Mouse (Mus musculus): ENCODE measurements around the gene Lrrc75b. TPM values are rescaled to one million over a fixed set of nuclear protein-coding genes. Genes with fewer than 3 reads are reported as not detected.
A peak's percentile ranks its signal among the peaks of the same experiment; 100 is the strongest.

The Lrrc75b gene
- polyA plus RNA-seq, 1 experiment from 2014 or later, result 1.9 TPM

- Histone ChIP-seq H3K9me3 (ENCODE audit: control insufficient read depth, low read length) (no peaks in the 10 kb centered on the region), H3K36me3 (ENCODE audit: control insufficient read depth, insufficient read depth, low read length) (no peaks in the 10 kb centered on the region), H3K9ac (ENCODE audit: low read depth, low read length) (peak overlapping the region; percentile 64), H3K27ac (ENCODE audit: low read length) (peak overlapping the region; percentile 64), H3K4me1 (ENCODE audit: control insufficient read depth, insufficient read depth, low read length) (peaks cover 25% of the 10 kb centered on the region), H3K4me3 (ENCODE audit: low read length) (peak overlapping the region; percentile 39), H3K27me3 (replicated peaks; ENCODE audit: control insufficient read depth, insufficient read depth, low read length) (no peaks in the 10 kb centered on the region), H3K4me2 (ENCODE audit: low read depth, low read length) (peak overlapping the region; percentile 54)
- 0 out of 2 replicates have a peak, but pooled peaks have one; percentile 17 for ATAC-seq
- 54% methylated on average over 16 of the region's 16 CpGs for WGBS
These were observed 29.5 kb upstream of the Lrrc75b start for GRCm38 (mm10) chr10:75589651-75590050.

GRCm38 (mm10) chr10:75589129-75589528 lies 29.0 kb upstream of the Lrrc75b start, which contains the start of gene Ggt5:
Ggt5 (plus strand) TSS chr10:75589340.
- H3K9ac ChIP-seq (ENCODE audit: low read depth, low read length), result peak within 1 kb of the TSS; percentile 64
- H3K4me1 ChIP-seq (ENCODE audit: control insufficient read depth, insufficient read depth, low read length), result peaks cover 25% of the 10 kb centered on the region
- no peaks in the 10 kb centered on the region for H3K36me3 ChIP-seq (ENCODE audit: control insufficient read depth, insufficient read depth, low read length)
- ATAC-seq, result peak; percentile 45; the same call in 1 of the 2 replicates
- H3K4me2 ChIP-seq (ENCODE audit: low read depth, low read length), result peak within 1 kb of the TSS; percentile 54
- H3K27ac ChIP-seq (ENCODE audit: low read length), result peak within 1 kb of the TSS; percentile 64
- no peaks in the 10 kb centered on the region for H3K27me3 ChIP-seq (replicated peaks; ENCODE audit: control insufficient read depth, insufficient read depth, low read length)
- H3K9me3 ChIP-seq (ENCODE audit: control insufficient read depth, low read length), result no peaks in the 10 kb centered on the region
- peak within 1 kb of the TSS; percentile 39 for H3K4me3 ChIP-seq (ENCODE audit: low read length)
- 18% methylated on average over 5 of the region's 5 CpGs for WGBS

GRCm38 (mm10) chr10:75588336-75588735 lies 28.2 kb upstream of the Lrrc75b start:
- Histone ChIP-seq H3K4me1 (ENCODE audit: control insufficient read depth, insufficient read depth, low read length) (peaks cover 25% of the 10 kb centered on the region), H3K36me3 (ENCODE audit: control insufficient read depth, insufficient read depth, low read length) (no peaks in the 10 kb centered on the region), H3K27ac (ENCODE audit: low read length) (0 out of 2 replicates have a peak overlapping the region, but pooled peaks have one; percentile 2), H3K4me3 (ENCODE audit: low read length) (no peak overlapping the region), H3K9me3 (ENCODE audit: control insufficient read depth, low read length) (no peaks in the 10 kb centered on the region), H3K9ac (ENCODE audit: low read depth, low read length) (no peak overlapping the region), H3K4me2 (ENCODE audit: low read depth, low read length) (no peak overlapping the region), H3K27me3 (replicated peaks; ENCODE audit: control insufficient read depth, insufficient read depth, low read length) (no peaks in the 10 kb centered on the region)
- ATAC-seq, result no peak
- WGBS, result 52% methylated on average over 5 of the region's 5 CpGs

- WGBS, result 77% methylated on average over 4 of the region's 4 CpGs
- no peak overlapping the region for H3K27ac ChIP-seq (ENCODE audit: low read length)
These were observed 27.7 kb upstream of the Lrrc75b start for GRCm38 (mm10) chr10:75587781-75588180.

GRCm38 (mm10) chr10:75586553-75586879 lies 26.4 kb upstream of the Lrrc75b start:
- peaks cover 16% of the 10 kb centered on the region for H3K4me1 ChIP-seq (ENCODE audit: control insufficient read depth, insufficient read depth, low read length)
- 88% methylated on average over 1 of the region's 1 CpGs for WGBS
- H3K9ac ChIP-seq (ENCODE audit: low read depth, low read length), result no peak overlapping the region
- H3K4me3 ChIP-seq (ENCODE audit: low read length), result no peak overlapping the region
- no peaks in the 10 kb centered on the region for H3K9me3 ChIP-seq (ENCODE audit: control insufficient read depth, low read length)
- ATAC-seq, result no peak
- no peaks in the 10 kb centered on the region for H3K27me3 ChIP-seq (replicated peaks; ENCODE audit: control insufficient read depth, insufficient read depth, low read length)
- no peak overlapping the region for H3K4me2 ChIP-seq (ENCODE audit: low read depth, low read length)
- H3K36me3 ChIP-seq (ENCODE audit: control insufficient read depth, insufficient read depth, low read length), result no peaks in the 10 kb centered on the region
- no peak overlapping the region for H3K27ac ChIP-seq (ENCODE audit: low read length)

More at GRCm38 (mm10) chr10:75587781-75588180, 27.7 kb upstream of the Lrrc75b start:
- Histone ChIP-seq H3K27me3 (replicated peaks; ENCODE audit: control insufficient read depth, insufficient read depth, low read length) (no peaks in the 10 kb centered on the region), H3K4me2 (ENCODE audit: low read depth, low read length) (no peak overlapping the region), H3K4me1 (ENCODE audit: control insufficient read depth, insufficient read depth, low read length) (peaks cover 24% of the 10 kb centered on the region), H3K36me3 (ENCODE audit: control insufficient read depth, insufficient read depth, low read length) (no peaks in the 10 kb centered on the region), H3K4me3 (ENCODE audit: low read length) (no peak overlapping the region), H3K9ac (ENCODE audit: low read depth, low read length) (no peak overlapping the region), H3K9me3 (ENCODE audit: control insufficient read depth, low read length) (no peaks in the 10 kb centered on the region)
- no peak for ATAC-seq

- H3K4me2 ChIP-seq (ENCODE audit: low read depth, low read length), result no peak overlapping the region
- peak; percentile 49 for ATAC-seq
- H3K9me3 ChIP-seq (ENCODE audit: control insufficient read depth, low read length), result no peaks in the 10 kb centered on the region
- 16% methylated on average over 20 of the region's 20 CpGs for WGBS
- no peaks in the 10 kb centered on the region for H3K27me3 ChIP-seq (replicated peaks; ENCODE audit: control insufficient read depth, insufficient read depth, low read length)
- no peak overlapping the region for H3K9ac ChIP-seq (ENCODE audit: low read depth, low read length)
- no peak overlapping the region for H3K27ac ChIP-seq (ENCODE audit: low read length)
- H3K4me1 ChIP-seq (ENCODE audit: control insufficient read depth, insufficient read depth, low read length), result peaks cover 16% of the 10 kb centered on the region
- no peaks in the 10 kb centered on the region for H3K36me3 ChIP-seq (ENCODE audit: control insufficient read depth, insufficient read depth, low read length)
- no peak overlapping the region for H3K4me3 ChIP-seq (ENCODE audit: low read length)
These were observed 25.9 kb upstream of the Lrrc75b start for GRCm38 (mm10) chr10:75585876-75586552.

GRCm38 (mm10) chr10:75579129-75579528 lies 19.0 kb upstream of the Lrrc75b start:
- H3K36me3 ChIP-seq (ENCODE audit: control insufficient read depth, insufficient read depth, low read length), result no peaks in the 10 kb centered on the region
- no peaks in the 10 kb centered on the region for H3K4me1 ChIP-seq (ENCODE audit: control insufficient read depth, insufficient read depth, low read length)
- H3K27ac ChIP-seq (ENCODE audit: low read length), result no peak overlapping the region
- WGBS, result 87% methylated on average over 6 of the region's 6 CpGs
- ATAC-seq, result no peak
- H3K9me3 ChIP-seq (ENCODE audit: control insufficient read depth, low read length), result no peaks in the 10 kb centered on the region
- H3K9ac ChIP-seq (ENCODE audit: low read depth, low read length), result no peak overlapping the region
- no peak overlapping the region for H3K4me2 ChIP-seq (ENCODE audit: low read depth, low read length)
- H3K27me3 ChIP-seq (replicated peaks; ENCODE audit: control insufficient read depth, insufficient read depth, low read length), result no peaks in the 10 kb centered on the region
- no peak overlapping the region for H3K4me3 ChIP-seq (ENCODE audit: low read length)

- Histone ChIP-seq H3K36me3 (ENCODE audit: control insufficient read depth, insufficient read depth, low read length) (no peaks in the 10 kb centered on the region), H3K9me3 (ENCODE audit: control insufficient read depth, low read length) (no peaks in the 10 kb centered on the region), H3K4me3 (ENCODE audit: low read length) (no peak overlapping the region), H3K4me2 (ENCODE audit: low read depth, low read length) (no peak overlapping the region), H3K9ac (ENCODE audit: low read depth, low read length) (no peak overlapping the region), H3K4me1 (ENCODE audit: control insufficient read depth, insufficient read depth, low read length) (peaks cover 11% of the 10 kb centered on the region; the same call in 1 of the 2 replicates), H3K27ac (ENCODE audit: low read length) (no peak overlapping the region), H3K27me3 (replicated peaks; ENCODE audit: control insufficient read depth, insufficient read depth, low read length) (no peaks in the 10 kb centered on the region)
- 85% methylated on average over 9 of the region's 9 CpGs for WGBS
- no peak for ATAC-seq
These were observed 13.8 kb upstream of the Lrrc75b start for GRCm38 (mm10) chr10:75573965-75574364.

GRCm38 (mm10) chr10:75573181-75573580 lies 13.1 kb upstream of the Lrrc75b start:
- Histone ChIP-seq H3K9ac (ENCODE audit: low read depth, low read length) (no peak overlapping the region), H3K27me3 (replicated peaks; ENCODE audit: control insufficient read depth, insufficient read depth, low read length) (no peaks in the 10 kb centered on the region), H3K36me3 (ENCODE audit: control insufficient read depth, insufficient read depth, low read length) (no peaks in the 10 kb centered on the region), H3K27ac (ENCODE audit: low read length) (no peak overlapping the region), H3K9me3 (ENCODE audit: control insufficient read depth, low read length) (no peaks in the 10 kb centered on the region), H3K4me2 (ENCODE audit: low read depth, low read length) (no peak overlapping the region), H3K4me3 (ENCODE audit: low read length) (no peak overlapping the region), H3K4me1 (ENCODE audit: control insufficient read depth, insufficient read depth, low read length) (peaks cover 13% of the 10 kb centered on the region; the same call in 1 of the 2 replicates)
- 76% methylated on average over 10 of the region's 10 CpGs for WGBS
- ATAC-seq, result no peak
